Mouse (Mus musculus): Measurements from ENCODE around the gene Iqcf3. TPM values are rescaled to one million over a fixed set of nuclear protein-coding genes. Genes with fewer than 3 reads are reported as not detected.
"Not testable (repeated sequence)": the region's sequence is repeated elsewhere in the genome, so short reads cannot be mapped to it uniquely, and the experiment has no call there.

The Iqcf3 gene
- polyA plus RNA-seq (2012; rRNA removed): not detected in 2 replicates

- TF ChIP-seq POLR2A (IDR thresholded peaks at IDR 0.05; ENCODE audit: borderline replicate concordance, extremely low read depth, insufficient read depth, insufficient read length, poor library complexity, severe bottlenecking) (no peak), CTCF (IDR thresholded peaks at IDR 0.05; ENCODE audit: borderline replicate concordance, extremely low read depth, insufficient read depth, insufficient read length) (no peak)
- DNase-seq (ENCODE audit: low read depth): no peak
Observed at GRCm38 (mm10) chr9:106561531-106561930, at the start of gene Iqcf3. Gene Iqcf3 (minus strand): TSS chr9:106561631.

- no peak for DNase-seq (ENCODE audit: low read depth)
- no peak for TF ChIP-seq POLR2A (IDR thresholded peaks at IDR 0.05; ENCODE audit: borderline replicate concordance, extremely low read depth, insufficient read depth, insufficient read length, poor library complexity, severe bottlenecking)
- TF ChIP-seq CTCF (IDR thresholded peaks at IDR 0.05; ENCODE audit: borderline replicate concordance, extremely low read depth, insufficient read depth, insufficient read length): no peak
Observed at GRCm38 (mm10) chr9:106610727-106611126, 49.3 kb upstream of the Iqcf3 start.

- peak; percentile 84 for TF ChIP-seq CTCF (IDR thresholded peaks at IDR 0.05; ENCODE audit: borderline replicate concordance, extremely low read depth, insufficient read depth, insufficient read length)
- TF ChIP-seq POLR2A (IDR thresholded peaks at IDR 0.05; ENCODE audit: borderline replicate concordance, extremely low read depth, insufficient read depth, insufficient read length, poor library complexity, severe bottlenecking): no peak
- DNase-seq (ENCODE audit: low read depth): peak; percentile 85
Observed at GRCm38 (mm10) chr9:106600546-106600945, 39.1 kb upstream of the Iqcf3 start.

GRCm38 (mm10) chr9:106598466-106598865 is 37.0 kb upstream of the Iqcf3 start:
- DNase-seq (ENCODE audit: low read depth): no peak
- no peak for TF ChIP-seq POLR2A (IDR thresholded peaks at IDR 0.05; ENCODE audit: borderline replicate concordance, extremely low read depth, insufficient read depth, insufficient read length, poor library complexity, severe bottlenecking)
- TF ChIP-seq CTCF (IDR thresholded peaks at IDR 0.05; ENCODE audit: borderline replicate concordance, extremely low read depth, insufficient read depth, insufficient read length): peak; percentile 23; the same call in 1 of the 2 replicates

DNA sequence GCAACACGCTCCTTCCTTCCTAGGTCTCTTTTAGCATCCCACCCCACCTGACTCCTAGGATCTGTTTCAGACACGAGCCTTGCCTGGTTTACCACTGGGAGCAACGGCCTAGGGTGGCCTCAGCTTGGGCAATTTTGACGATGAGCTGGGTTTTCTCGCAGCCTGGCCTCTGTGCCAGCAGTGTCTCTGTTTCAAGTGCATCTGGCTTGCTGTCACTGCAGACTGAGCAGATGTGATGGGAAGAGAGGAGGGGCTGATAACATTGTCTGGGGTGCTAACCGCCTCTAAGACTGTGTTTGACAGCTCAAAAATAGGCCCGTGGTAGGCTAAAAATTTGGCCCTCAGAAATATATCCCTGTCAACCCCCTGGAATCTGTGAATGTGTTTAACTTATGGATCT is 34.4 kb upstream of the Iqcf3 start:
- no peak for DNase-seq (ENCODE audit: low read depth)
- no peak for TF ChIP-seq CTCF (IDR thresholded peaks at IDR 0.05; ENCODE audit: borderline replicate concordance, extremely low read depth, insufficient read depth, insufficient read length)
- no peak for TF ChIP-seq POLR2A (IDR thresholded peaks at IDR 0.05; ENCODE audit: borderline replicate concordance, extremely low read depth, insufficient read depth, insufficient read length, poor library complexity, severe bottlenecking)

GRCm38 (mm10) chr9:106595402-106595801 is 34.0 kb upstream of the Iqcf3 start:
- DNase-seq (ENCODE audit: low read depth): not testable (repeated sequence)

- DNase-seq (ENCODE audit: low read depth): no peak
- TF ChIP-seq CTCF (IDR thresholded peaks at IDR 0.05; ENCODE audit: borderline replicate concordance, extremely low read depth, insufficient read depth, insufficient read length): no peak
- TF ChIP-seq POLR2A (IDR thresholded peaks at IDR 0.05; ENCODE audit: borderline replicate concordance, extremely low read depth, insufficient read depth, insufficient read length, poor library complexity, severe bottlenecking): no peak
Observed at GRCm38 (mm10) chr9:106592158-106592557, 30.7 kb upstream of the Iqcf3 start.

- TF ChIP-seq CTCF (IDR thresholded peaks at IDR 0.05; ENCODE audit: borderline replicate concordance, extremely low read depth, insufficient read depth, insufficient read length) (no peak), POLR2A (IDR thresholded peaks at IDR 0.05; ENCODE audit: borderline replicate concordance, extremely low read depth, insufficient read depth, insufficient read length, poor library complexity, severe bottlenecking) (no peak)
- no peak for DNase-seq (ENCODE audit: low read depth)
Observed at GRCm38 (mm10) chr9:106582552-106582951, 21.1 kb upstream of the Iqcf3 start.

- no peak for DNase-seq (ENCODE audit: low read depth)
- no peak for TF ChIP-seq CTCF (IDR thresholded peaks at IDR 0.05; ENCODE audit: borderline replicate concordance, extremely low read depth, insufficient read depth, insufficient read length)
- TF ChIP-seq POLR2A (IDR thresholded peaks at IDR 0.05; ENCODE audit: borderline replicate concordance, extremely low read depth, insufficient read depth, insufficient read length, poor library complexity, severe bottlenecking): no peak
Observed at GRCm38 (mm10) chr9:106580016-106580415, 18.6 kb upstream of the Iqcf3 start.

DNA sequence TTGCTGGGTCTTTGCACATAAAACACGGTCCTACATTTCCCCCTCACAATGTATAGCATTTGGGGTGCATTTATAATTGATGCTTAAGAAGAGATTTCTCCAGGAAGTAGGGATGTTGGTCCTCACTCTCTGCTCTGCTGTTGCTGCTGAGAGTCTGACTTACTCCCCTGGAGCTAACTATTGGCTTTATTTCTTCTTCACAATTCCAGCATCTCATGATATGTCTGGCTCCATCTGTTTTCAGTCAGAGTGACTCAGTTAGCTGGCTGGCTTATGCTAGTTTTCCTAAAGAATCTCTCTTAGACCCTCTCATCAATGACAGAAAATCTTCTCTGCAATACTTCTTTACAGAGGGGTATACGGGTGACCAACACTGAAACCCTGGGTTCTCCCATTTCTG is 14.7 kb upstream of the Iqcf3 start:
- no peak for DNase-seq (ENCODE audit: low read depth)
- TF ChIP-seq POLR2A (IDR thresholded peaks at IDR 0.05; ENCODE audit: borderline replicate concordance, extremely low read depth, insufficient read depth, insufficient read length, poor library complexity, severe bottlenecking) (no peak), CTCF (IDR thresholded peaks at IDR 0.05; ENCODE audit: borderline replicate concordance, extremely low read depth, insufficient read depth, insufficient read length) (no peak)

- no peak for DNase-seq (ENCODE audit: low read depth)
- TF ChIP-seq POLR2A (IDR thresholded peaks at IDR 0.05; ENCODE audit: borderline replicate concordance, extremely low read depth, insufficient read depth, insufficient read length, poor library complexity, severe bottlenecking): no peak
- no peak for TF ChIP-seq CTCF (IDR thresholded peaks at IDR 0.05; ENCODE audit: borderline replicate concordance, extremely low read depth, insufficient read depth, insufficient read length)
Observed at GRCm38 (mm10) chr9:106573366-106573765, 11.9 kb upstream of the Iqcf3 start.

DNA sequence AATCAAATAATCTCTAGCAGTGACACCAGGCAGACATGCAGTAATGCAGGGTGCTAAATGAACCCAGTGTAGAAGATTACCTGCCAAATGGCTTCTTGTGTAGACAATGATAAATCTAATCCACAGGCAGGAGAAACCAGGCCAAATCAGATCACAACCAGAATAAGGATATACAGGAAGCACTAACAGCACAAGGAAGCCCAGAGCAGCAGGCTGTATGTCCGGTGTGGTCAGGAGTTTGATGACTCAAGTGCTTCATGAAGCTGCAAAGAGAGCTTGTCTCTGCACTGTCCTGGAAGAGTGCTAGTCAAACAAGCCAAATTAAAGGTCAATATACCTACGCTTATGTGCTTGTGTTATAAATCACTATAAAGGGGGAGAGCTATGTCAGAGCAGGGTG is 10.8 kb upstream of the Iqcf3 start:
- no peak for DNase-seq (ENCODE audit: low read depth)
- no peak for TF ChIP-seq POLR2A (IDR thresholded peaks at IDR 0.05; ENCODE audit: borderline replicate concordance, extremely low read depth, insufficient read depth, insufficient read length, poor library complexity, severe bottlenecking)
- no peak for TF ChIP-seq CTCF (IDR thresholded peaks at IDR 0.05; ENCODE audit: borderline replicate concordance, extremely low read depth, insufficient read depth, insufficient read length)

DNA sequence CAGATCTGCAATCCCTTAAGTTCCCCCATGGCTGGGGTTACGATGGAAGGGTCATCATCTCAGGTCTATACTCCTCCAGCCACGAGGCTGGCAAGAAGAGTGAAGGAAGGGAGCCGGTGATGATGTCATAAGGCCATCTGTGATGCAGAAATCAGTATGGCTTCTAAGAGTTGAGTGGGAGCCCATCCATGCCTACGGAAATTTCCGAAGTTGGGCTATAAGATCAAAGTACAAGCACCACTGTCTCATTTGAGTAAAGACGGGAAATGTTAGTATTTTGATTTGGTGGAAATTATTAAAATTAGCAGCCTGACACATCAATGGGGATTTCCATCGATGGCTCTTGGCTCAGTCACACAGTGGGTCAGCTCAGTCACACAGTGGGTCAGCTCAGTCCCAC is 9.5 kb upstream of the Iqcf3 start, which contains the start of gene Iqcf4:
Gene Iqcf4 (minus strand): TSS at position 101 of the 400 bp plus-strand sequence.
- no peak for TF ChIP-seq POLR2A (IDR thresholded peaks at IDR 0.05; ENCODE audit: borderline replicate concordance, extremely low read depth, insufficient read depth, insufficient read length, poor library complexity, severe bottlenecking)
- TF ChIP-seq CTCF (IDR thresholded peaks at IDR 0.05; ENCODE audit: borderline replicate concordance, extremely low read depth, insufficient read depth, insufficient read length): no peak
- no peak for DNase-seq (ENCODE audit: low read depth)
